Mouse (Mus musculus): Measurements from ENCODE around the gene Asic2. TPM values are rescaled to one million over a fixed set of nuclear protein-coding genes. Genes with fewer than 3 reads are reported as not detected.

The Asic2 gene
- total and polyA plus RNA-seq, 3 experiments: not detected

DNA sequence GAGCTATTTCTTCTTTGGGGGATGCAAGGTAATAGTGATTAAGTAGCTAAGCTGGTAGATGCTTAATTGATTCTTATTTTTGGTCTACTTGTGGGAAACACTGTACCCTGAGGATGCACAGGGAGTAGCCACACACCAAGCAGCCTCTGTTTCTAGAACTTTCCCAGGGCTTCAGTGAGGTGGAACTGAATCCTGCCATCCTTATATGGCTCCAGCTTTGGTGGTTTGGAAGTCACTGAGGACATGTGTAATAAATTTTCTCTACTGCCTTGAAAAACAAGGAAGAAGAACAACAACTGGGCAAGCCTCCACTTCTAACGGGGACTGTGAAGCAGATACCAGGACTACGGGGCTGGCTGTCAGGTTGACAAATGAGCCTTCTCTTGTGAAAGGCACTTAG, 1020.2 kb downstream of the Asic2 start:
- no peak overlapping the region for H3K27ac ChIP-seq (ENCODE audit: control insufficient read depth, low read depth, low read length)
- H3K4me1 ChIP-seq (ENCODE audit: control insufficient read depth in 1 of 2, insufficient read depth in 2 of 2, low read length in 2 of 2): no peaks in the 10 kb centered on the region
- DNase-seq (ENCODE audit: low read depth, low spot score): no peak
- H3K36me3 ChIP-seq (ENCODE audit: control insufficient read depth in 1 of 2, insufficient read depth in 2 of 2, low read length in 2 of 2): no peaks in the 10 kb centered on the region
- no peak overlapping the region for H3K9ac ChIP-seq (ENCODE audit: control insufficient read depth, low read depth, low read length, poor library complexity, severe bottlenecking)
- no peaks in the 10 kb centered on the region for H3K27me3 ChIP-seq (ENCODE audit: control insufficient read depth in 1 of 2, insufficient read depth in 2 of 2, low read length in 2 of 2)
- H3K4me3 ChIP-seq (ENCODE audit: control insufficient read depth in 1 of 2, insufficient read depth in 1 of 2, low read depth in 2 of 2, low read length in 2 of 2): no peak overlapping the region
- H3K79me2 ChIP-seq (ENCODE audit: control insufficient read depth, insufficient read depth, low read length, poor library complexity): no peaks in the 10 kb centered on the region
- TF ChIP-seq SIN3A (IDR thresholded peaks at IDR 0.05; ENCODE audit: low read length) (no peak), ZKSCAN1 (IDR thresholded peaks at IDR 0.05; ENCODE audit: low read depth, low read length) (no peak), CHD2 (IDR thresholded peaks at IDR 0.05; ENCODE audit: low read length) (no peak), CTCF (IDR thresholded peaks at IDR 0.05 in 2 of 3, conservative IDR thresholded peaks at IDR 0.05 in 1 of 3; ENCODE audit: control insufficient read depth in 1 of 3, insufficient read depth in 1 of 3, low read depth in 2 of 3, low read length in 3 of 3, poor library complexity in 1 of 3, severe bottlenecking in 1 of 3) (no peak), MAZ (IDR thresholded peaks at IDR 0.05; ENCODE audit: low read depth, low read length) (no peak), JUND (IDR thresholded peaks at IDR 0.05; ENCODE audit: low read depth, low read length) (no peak), GABPA (IDR thresholded peaks at IDR 0.05; ENCODE audit: low read depth, low read length) (no peak), USF1 (IDR thresholded peaks at IDR 0.05; ENCODE audit: low read depth, low read length) (no peak), ZMIZ1 (IDR thresholded peaks at IDR 0.05; ENCODE audit: low read depth, low read length) (no peak), SMC3 (IDR thresholded peaks at IDR 0.05; ENCODE audit: low read depth, low read length) (no peak), NELFE (IDR thresholded peaks at IDR 0.05; ENCODE audit: low read depth, low read length) (no peak), MYC (IDR thresholded peaks at IDR 0.05; ENCODE audit: low read depth, low read length) (no peak), UBTF (IDR thresholded peaks at IDR 0.05; ENCODE audit: borderline replicate concordance, insufficient read depth, low read depth, low read length) (no peak), ETS1 (IDR thresholded peaks at IDR 0.05; ENCODE audit: low read depth, low read length) (no peak), ELF1 (IDR thresholded peaks at IDR 0.05; ENCODE audit: low read depth, low read length) (no peak)
- H3K9me3 ChIP-seq (replicated peaks; ENCODE audit: insufficient read depth, low read length): no peaks in the 10 kb centered on the region

DNA sequence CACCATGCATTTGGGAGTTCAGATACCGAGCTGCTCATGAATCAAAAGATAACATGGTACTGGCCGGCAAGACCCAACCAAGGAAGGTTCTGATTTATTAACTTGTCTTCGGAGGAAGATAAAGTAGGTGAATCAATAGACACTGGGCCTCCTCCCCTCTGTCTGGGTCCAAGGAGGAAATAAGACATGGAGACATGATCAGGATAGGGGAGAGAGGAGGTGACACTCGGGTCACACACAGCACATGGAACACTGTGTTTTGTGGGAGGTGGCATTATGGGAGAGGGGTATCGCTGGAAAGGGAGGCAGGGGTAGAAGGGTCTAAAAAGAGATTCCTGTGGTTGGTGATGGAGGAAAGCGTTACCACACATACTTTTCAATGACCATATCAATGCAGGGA, 1022.1 kb downstream of the Asic2 start:
- H3K79me2 ChIP-seq (ENCODE audit: control insufficient read depth, insufficient read depth, low read length, poor library complexity): no peaks in the 10 kb centered on the region
- TF ChIP-seq MYB (IDR thresholded peaks at IDR 0.05; ENCODE audit: low read depth, low read length) (no peak), POLR2AphosphoS2 (IDR thresholded peaks at IDR 0.05; ENCODE audit: low read length) (no peak), TCF12 (IDR thresholded peaks at IDR 0.05; ENCODE audit: low read depth, low read length) (no peak), MEF2A (IDR thresholded peaks at IDR 0.05; ENCODE audit: extremely low read depth, insufficient replicate concordance, low read depth, low read length, poor library complexity, severe bottlenecking) (no peak), RAD21 (IDR thresholded peaks at IDR 0.05; ENCODE audit: low read depth, low read length) (no peak), NRF1 (IDR thresholded peaks at IDR 0.05; ENCODE audit: insufficient read depth, low read depth, low read length, poor library complexity, severe bottlenecking) (no peak), ZMIZ1 (IDR thresholded peaks at IDR 0.05; ENCODE audit: low read depth, low read length) (no peak), GATA1 (IDR thresholded peaks at IDR 0.05; ENCODE audit: low read depth, low read length) (no peak), MXI1 (IDR thresholded peaks at IDR 0.05; ENCODE audit: low read depth, low read length) (no peak), JUND (IDR thresholded peaks at IDR 0.05; ENCODE audit: low read depth, low read length) (no peak), MAZ (IDR thresholded peaks at IDR 0.05; ENCODE audit: low read depth, low read length) (no peak), ZNF384 (IDR thresholded peaks at IDR 0.05; ENCODE audit: low read depth, low read length) (no peak), SMC3 (IDR thresholded peaks at IDR 0.05; ENCODE audit: low read depth, low read length) (no peak), ETS1 (IDR thresholded peaks at IDR 0.05; ENCODE audit: low read depth, low read length) (no peak), GABPA (IDR thresholded peaks at IDR 0.05; ENCODE audit: low read depth, low read length) (no peak), BHLHE40 (IDR thresholded peaks at IDR 0.05; ENCODE audit: borderline replicate concordance, low read depth, low read length) (no peak), ZC3H11A (IDR thresholded peaks at IDR 0.05; ENCODE audit: low read depth, low read length) (no peak), MAFK (IDR thresholded peaks at IDR 0.05; ENCODE audit: borderline replicate concordance, low read depth, low read length) (no peak)
- no peaks in the 10 kb centered on the region for H3K27me3 ChIP-seq (ENCODE audit: control insufficient read depth in 1 of 2, insufficient read depth in 2 of 2, low read length in 2 of 2)
- H3K4me1 ChIP-seq (ENCODE audit: control insufficient read depth in 1 of 2, insufficient read depth in 2 of 2, low read length in 2 of 2): no peaks in the 10 kb centered on the region
- no peak overlapping the region for H3K4me3 ChIP-seq (ENCODE audit: control insufficient read depth in 1 of 2, insufficient read depth in 1 of 2, low read depth in 2 of 2, low read length in 2 of 2)
- no peak overlapping the region for H3K9ac ChIP-seq (ENCODE audit: control insufficient read depth, low read depth, low read length, poor library complexity, severe bottlenecking)
- H3K9me3 ChIP-seq (replicated peaks; ENCODE audit: insufficient read depth, low read length): no peaks in the 10 kb centered on the region
- H3K27ac ChIP-seq (ENCODE audit: control insufficient read depth, low read depth, low read length): no peak overlapping the region
- no peak for DNase-seq (ENCODE audit: low read depth, low spot score)
- H3K36me3 ChIP-seq (ENCODE audit: control insufficient read depth in 1 of 2, insufficient read depth in 2 of 2, low read length in 2 of 2): no peaks in the 10 kb centered on the region
